Mouse (Mus musculus) splenic B cell, adult 2 months (primary cell): ENCODE data around the gene H2-M10.2.
"Not testable (repeated sequence)": the region's sequence is repeated elsewhere in the genome, so short reads cannot be mapped to it uniquely, and the experiment has no call there.

ENCODE experiments used
- DNase-seq: peaks from one replicate; pipeline ENCODE4 v3.0.0-alpha.2; 2011; ENCODE audit warnings: low read depth, low spot score
- H3K27me3 ChIP-seq: 2 replicates; pipeline ENCODE4 v1.6.1; 2012; ENCODE audit warnings: mild to moderate bottlenecking, low read length, moderate library complexity, mixed read lengths; ENCODE audit not compliant: control insufficient read depth, poor library complexity, insufficient read depth, severe bottlenecking
- H3K36me3 ChIP-seq: 2 replicates; pipeline ENCODE4 v1.6.1; 2012; ENCODE audit warnings: mild to moderate bottlenecking, low read length, moderate library complexity, mixed read lengths; ENCODE audit not compliant: control insufficient read depth, poor library complexity, insufficient read depth, severe bottlenecking

Gene H2-M10.2

GRCm38 (mm10) chr17:36264273-36264925, 21.9 kb downstream of the H2-M10.2 start:
- no peaks in the 10 kb centered on the region for H3K27me3 ChIP-seq
- no peak for DNase-seq
- H3K36me3 ChIP-seq, result peaks cover 10% of the 10 kb centered on the region

DNA sequence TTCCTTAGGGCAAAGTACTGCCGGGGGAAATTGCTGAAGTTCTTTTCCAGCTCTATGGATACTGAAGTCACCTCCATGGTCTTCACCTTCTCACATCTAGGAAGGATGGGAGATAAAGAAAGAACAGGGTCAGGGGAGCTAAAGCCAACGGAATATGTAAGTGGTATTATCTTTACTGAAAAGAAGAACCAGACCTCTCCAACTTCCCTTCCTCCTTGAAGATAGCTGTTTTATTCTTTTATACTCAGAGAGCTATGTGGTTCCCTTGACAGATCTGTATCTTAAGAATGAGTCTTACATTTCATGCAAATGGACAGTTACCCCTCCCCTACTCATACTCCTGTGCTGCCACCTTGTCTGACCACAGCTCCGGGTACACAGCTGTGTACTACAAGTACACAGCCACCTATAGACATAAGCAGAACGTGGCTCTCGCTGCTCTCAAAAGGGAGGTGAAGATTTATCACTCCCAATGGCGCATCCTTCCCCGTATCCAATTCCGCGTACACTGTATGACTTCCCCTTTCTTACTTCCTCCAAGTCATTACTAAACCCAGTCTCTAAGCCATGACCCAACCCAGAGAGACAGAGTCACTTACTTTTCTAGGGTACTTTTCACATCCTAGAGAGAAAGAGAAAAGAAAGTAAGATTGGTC, 24.7 kb downstream of the H2-M10.2 start:
- Histone ChIP-seq H3K27me3 (no peaks in the 10 kb centered on the region), H3K36me3 (peaks cover 8% of the 10 kb centered on the region)
- peak; percentile 24 for DNase-seq

DNA sequence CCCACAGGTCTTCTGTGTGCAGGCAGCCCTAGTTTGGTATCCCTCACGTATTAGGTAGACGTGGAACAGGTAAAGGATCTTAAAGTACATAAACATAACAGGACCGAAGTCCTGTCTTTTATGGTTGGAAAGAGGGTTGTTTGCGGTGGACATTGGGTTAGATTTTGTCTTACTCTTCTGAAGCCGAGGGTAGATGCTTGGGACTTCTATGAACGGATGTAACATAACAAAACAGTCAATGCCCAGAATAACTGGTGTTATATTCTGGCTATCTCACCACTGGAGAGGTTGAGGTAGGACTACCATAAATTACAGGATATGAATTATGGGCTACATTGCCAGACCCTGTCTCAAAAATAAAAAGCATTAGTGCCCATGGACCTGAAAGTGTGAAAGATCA, 28.3 kb downstream of the H2-M10.2 start, which contains the start of gene Rpp21:
TSS of gene Rpp21 (minus strand) at position 101 of the 400 bp plus-strand sequence.
- Histone ChIP-seq H3K27me3 (no peaks in the 10 kb centered on the region), H3K36me3 (peaks cover 5% of the 10 kb centered on the region)
- no peak for DNase-seq

GRCm38 (mm10) chr17:36257241-36257947, 28.9 kb downstream of the H2-M10.2 start:
- Histone ChIP-seq H3K36me3 (peaks cover 5% of the 10 kb centered on the region), H3K27me3 (no peaks in the 10 kb centered on the region)
- DNase-seq, result peak; percentile 76

- DNase-seq, result no peak
- no peaks in the 10 kb centered on the region for H3K27me3 ChIP-seq
- H3K36me3 ChIP-seq, result peaks cover 2% of the 10 kb centered on the region; the same call in 1 of the 2 replicates
These were observed 33.1 kb downstream of the H2-M10.2 start for GRCm38 (mm10) chr17:36253087-36253600.

DNA sequence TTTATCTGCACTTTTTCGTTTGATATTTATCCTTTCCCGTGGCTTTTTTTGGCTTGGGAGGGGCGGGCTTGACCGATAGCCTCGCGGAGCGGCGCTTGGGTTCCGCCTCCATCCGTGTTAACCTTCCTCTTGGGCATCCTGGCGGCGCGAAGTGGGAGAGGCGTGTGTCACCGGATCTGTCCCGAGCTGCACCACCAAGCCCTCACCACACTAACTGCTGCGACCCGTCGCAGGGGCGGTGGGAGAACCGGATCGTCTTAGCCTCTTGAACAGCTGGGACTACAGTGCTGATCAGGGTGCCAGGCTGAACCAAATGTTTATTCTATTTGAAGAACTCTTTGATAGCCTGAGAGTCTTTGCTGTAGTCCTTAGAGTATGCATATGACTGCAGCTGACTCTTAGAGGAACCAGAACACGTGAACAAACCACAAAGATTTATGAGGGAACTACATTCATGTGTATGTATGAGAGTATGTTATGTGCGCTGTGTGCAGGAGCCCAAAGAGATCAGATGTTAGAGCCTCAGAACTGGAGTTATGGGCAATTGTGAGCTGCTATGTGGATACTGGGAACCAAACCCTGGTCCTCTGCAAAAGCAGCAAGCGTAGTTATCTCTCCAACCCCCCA, 33.9 kb downstream of the H2-M10.2 start:
- H3K36me3 ChIP-seq, result peaks cover 2% of the 10 kb centered on the region; the same call in 1 of the 2 replicates
- no peaks in the 10 kb centered on the region for H3K27me3 ChIP-seq
- peak; percentile 58 for DNase-seq

GRCm38 (mm10) chr17:36248886-36249285, 37.4 kb downstream of the H2-M10.2 start:
- no peak for DNase-seq
- no peaks in the 10 kb centered on the region for H3K27me3 ChIP-seq
- no peaks in the 10 kb centered on the region for H3K36me3 ChIP-seq

GRCm38 (mm10) chr17:36245741-36246140, 40.5 kb downstream of the H2-M10.2 start:
- H3K36me3 ChIP-seq, result no peaks in the 10 kb centered on the region
- H3K27me3 ChIP-seq, result no peaks in the 10 kb centered on the region; the same call in 1 of the 2 replicates
- DNase-seq, result peak; percentile 38

- Histone ChIP-seq H3K36me3 (no peaks in the 10 kb centered on the region), H3K27me3 (no peaks in the 10 kb centered on the region; the same call in 1 of the 2 replicates)
- DNase-seq, result no peak
These were observed 42.3 kb downstream of the H2-M10.2 start for GRCm38 (mm10) chr17:36244031-36244430.

DNA sequence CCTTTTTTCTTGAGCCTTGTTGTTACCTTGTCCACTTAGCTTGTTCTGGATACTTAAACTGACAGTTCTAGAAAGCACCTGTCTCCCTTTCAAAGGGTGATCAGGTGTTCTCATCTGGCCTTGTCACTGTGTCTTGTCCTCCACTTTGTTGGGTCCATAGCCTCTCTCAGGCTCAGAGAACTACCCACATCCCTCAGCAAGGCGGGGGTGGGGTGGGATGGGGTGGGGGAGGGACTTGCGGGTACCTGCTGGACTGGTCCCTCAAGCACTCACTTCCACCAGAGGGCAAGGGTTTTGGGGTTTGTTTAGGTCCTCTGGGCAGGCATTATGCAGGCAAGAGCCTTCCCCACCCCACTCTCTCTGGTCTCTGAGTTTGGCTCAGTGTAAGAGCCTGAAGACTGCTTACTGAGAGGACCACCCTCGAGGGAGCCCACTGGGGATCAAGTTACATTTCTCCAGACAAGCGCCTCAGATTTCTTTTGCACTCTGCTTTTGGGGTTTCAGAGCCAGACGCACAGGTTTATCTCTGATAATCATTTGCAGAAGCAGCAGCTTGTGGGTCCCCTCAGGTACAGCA, 45.6 kb downstream of the H2-M10.2 start:
- Histone ChIP-seq H3K36me3 (no peaks in the 10 kb centered on the region; the same call in 1 of the 2 replicates), H3K27me3 (peaks cover 3% of the 10 kb centered on the region; the same call in 1 of the 2 replicates)
- DNase-seq, result no peak

- DNase-seq, result peak; percentile 41
These were observed 48.9 kb downstream of the H2-M10.2 start for GRCm38 (mm10) chr17:36237321-36237921.

DNA sequence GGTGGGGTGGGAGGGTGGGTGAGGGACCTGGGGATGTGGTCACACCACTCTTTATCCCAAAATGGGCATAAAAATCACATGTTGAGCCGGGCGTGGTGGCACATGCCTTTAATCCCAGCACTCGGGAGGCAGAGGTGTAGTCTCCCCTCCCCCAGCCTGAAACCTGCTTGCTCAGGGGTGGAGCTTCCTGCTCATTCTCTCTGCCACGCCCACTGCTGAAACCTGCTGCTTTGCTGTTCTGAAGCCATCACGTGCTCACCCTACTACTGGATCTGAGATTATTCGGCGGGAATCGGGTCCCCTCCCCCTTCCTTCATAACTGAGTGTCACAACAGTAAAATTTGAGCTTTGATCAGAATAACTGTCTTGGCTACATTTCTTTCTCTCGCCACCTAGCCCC, 51.0 kb downstream of the H2-M10.2 start:
- not testable (repeated sequence) for H3K27me3 ChIP-seq, H3K36me3 ChIP-seq, DNase-seq

More at GRCm38 (mm10) chr17:36237321-36237921, 48.9 kb downstream of the H2-M10.2 start:
- Histone ChIP-seq H3K36me3 (no peaks in the 10 kb centered on the region; the same call in 1 of the 2 replicates), H3K27me3 (peaks cover 3% of the 10 kb centered on the region; the same call in 1 of the 2 replicates)
